Mouse (Mus musculus): ENCODE data around the gene Ikzf3.

DNA sequence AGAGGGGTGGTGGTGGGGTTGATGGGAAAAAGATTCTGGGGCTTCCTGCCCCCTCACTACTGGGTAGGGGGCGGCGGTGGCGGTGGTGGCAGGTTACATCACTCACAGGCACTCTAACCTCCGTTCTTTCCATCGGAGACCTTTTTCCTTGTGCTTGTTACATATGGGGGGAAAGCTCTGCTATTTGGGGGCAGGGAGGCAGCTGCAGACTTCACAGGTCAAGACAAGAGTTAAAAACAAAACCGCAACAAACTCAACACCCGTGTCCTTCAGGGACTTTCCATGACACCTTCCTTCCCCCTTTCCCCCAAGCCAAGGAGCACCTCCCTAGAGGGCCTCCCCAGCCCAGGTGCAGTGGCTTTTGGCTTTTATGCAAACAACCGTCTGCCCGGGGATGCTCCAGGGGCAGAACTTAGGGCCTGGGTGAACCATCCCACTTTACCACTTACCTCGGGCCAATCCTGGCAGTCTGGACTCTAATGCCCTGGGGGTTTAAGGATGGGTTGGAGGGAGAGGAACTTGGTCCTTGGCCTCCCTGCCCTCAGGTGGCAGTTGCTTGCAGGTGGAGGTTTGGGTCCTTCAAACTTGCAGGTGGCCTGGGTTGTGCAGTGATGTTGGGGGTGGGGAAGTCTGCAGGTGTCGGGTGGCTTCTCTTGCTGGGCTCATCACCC lies 86.6 kb downstream of the Ikzf3 start:
- TF ChIP-seq MYOD1 (IDR thresholded peaks at IDR 0.05; ENCODE audit: control insufficient read depth in 1 of 3, insufficient read length in 2 of 3, low read depth in 2 of 3) (no peak), POLR2A (IDR thresholded peaks at IDR 0.05; ENCODE audit: insufficient read length, low read depth) (no peak), POLR2AphosphoS2 (IDR thresholded peaks at IDR 0.05; ENCODE audit: insufficient read length, low read depth) (no peak), MAX (IDR thresholded peaks at IDR 0.05; ENCODE audit: low read depth) (no peak), USF1 (IDR thresholded peaks at IDR 0.05; ENCODE audit: low read depth) (no peak), MYOG (IDR thresholded peaks at IDR 0.05; ENCODE audit: control insufficient read depth in 1 of 3, insufficient read depth in 1 of 3, insufficient read length in 2 of 3, low read depth in 2 of 3) (no peak), CEBPB (IDR thresholded peaks at IDR 0.05; ENCODE audit: insufficient read depth, poor library complexity, severe bottlenecking) (no peak), REST (IDR thresholded peaks at IDR 0.05; ENCODE audit: insufficient read depth, insufficient read length) (no peak), E2F4 (IDR thresholded peaks at IDR 0.05; ENCODE audit: insufficient read depth) (no peak), TCF12 (IDR thresholded peaks at IDR 0.05; ENCODE audit: insufficient read depth, poor library complexity, severe bottlenecking) (no peak), SRF (IDR thresholded peaks at IDR 0.05; ENCODE audit: control insufficient read depth, insufficient read length, low read depth) (no peak), TCF3 (IDR thresholded peaks at IDR 0.05; ENCODE audit: insufficient read length, low read depth) (no peak)
